Mouse (Mus musculus) thymus, adult 18-20 months (tissue): ENCODE results near the gene Cphx3.
"Not testable (repeated sequence)": the region's sequence is repeated elsewhere in the genome, so short reads cannot be mapped to it uniquely, and the experiment has no call there.

Experiments
- DNase-seq, 2 experiments: peaks; one replicate each; pipeline ENCODE4 v3.0.0; 2022; ENCODE audit warnings: mixed read lengths in 2 of 2

Gene Cphx3

GRCm38 (mm10) chr14:26181660-26182059 lies 99.6 kb downstream of the Cphx3 start:
- DNase-seq = not testable (repeated sequence)

- DNase-seq = not testable (repeated sequence)
Observed at GRCm38 (mm10) chr14:26182380-26182779, 100.3 kb downstream of the Cphx3 start, which contains the start of gene Plac9b. Gene Plac9b, minus strand, starts transcription at chr14:26182480.

- DNase-seq = not testable (repeated sequence)
Observed at GRCm38 (mm10) chr14:26186638-26187037, 104.5 kb downstream of the Cphx3 start.

- not testable (repeated sequence) for DNase-seq
Observed at GRCm38 (mm10) chr14:26188361-26188760, 106.3 kb downstream of the Cphx3 start.

GRCm38 (mm10) chr14:26197851-26198250 lies 115.8 kb downstream of the Cphx3 start:
- not testable (repeated sequence) for DNase-seq

GRCm38 (mm10) chr14:26206197-26206925 lies 124.3 kb downstream of the Cphx3 start:
- not testable (repeated sequence) for DNase-seq

GRCm38 (mm10) chr14:26206926-26207247 lies 124.8 kb downstream of the Cphx3 start, which contains the start of gene Tmem254b:
Gene Tmem254b, minus strand, starts transcription at chr14:26207041.
- not testable (repeated sequence) for DNase-seq

GRCm38 (mm10) chr14:26216233-26217000 lies 134.3 kb downstream of the Cphx3 start:
- not testable (repeated sequence) for DNase-seq

GRCm38 (mm10) chr14:26237183-26237582 lies 155.1 kb downstream of the Cphx3 start:
- not testable (repeated sequence) for DNase-seq

GRCm38 (mm10) chr14:26257756-26258617 lies 175.9 kb downstream of the Cphx3 start, which contains the start of gene Duxbl3:
Gene Duxbl3, plus strand, starts transcription at chr14:26257962.
- not testable (repeated sequence) for DNase-seq

GRCm38 (mm10) chr14:26258729-26259128 lies 176.6 kb downstream of the Cphx3 start:
- DNase-seq = not testable (repeated sequence)
